Mouse (Mus musculus) olfactory bulb, adult 2 months (tissue): Measurements from ENCODE around the gene Chchd6.

Experiments
- CTCF ChIP-seq: fragments of 200-500 bp; IDR thresholded peaks from 2 replicates; pipeline ENCODE4 v1.5.1; 2012; ENCODE audit warnings: low read depth, mild to moderate bottlenecking, low read length, moderate library complexity; ENCODE audit not compliant: insufficient read depth
- POLR2A ChIP-seq: fragments of 200-500 bp; IDR thresholded peaks from 2 replicates; pipeline ENCODE4 v1.6.1; 2012; ENCODE audit warnings: mild to moderate bottlenecking, low read depth, low read length, moderate library complexity; ENCODE audit not compliant: insufficient read depth

- TF ChIP-seq POLR2A, result no peak
- TF ChIP-seq CTCF, result no peak
Measured at GRCm38 (mm10) chr6:89644271-89645075, 49.0 kb upstream of the Chchd6 start.
